Mouse (Mus musculus): ENCODE measurements around the gene Fxyd4. TPM values are rescaled to one million over a fixed set of nuclear protein-coding genes. Genes with fewer than 3 reads are reported as not detected.

The Fxyd4 gene
- polyA plus RNA-seq, 1 experiment from 2014 or later: 6.1 TPM

DNA sequence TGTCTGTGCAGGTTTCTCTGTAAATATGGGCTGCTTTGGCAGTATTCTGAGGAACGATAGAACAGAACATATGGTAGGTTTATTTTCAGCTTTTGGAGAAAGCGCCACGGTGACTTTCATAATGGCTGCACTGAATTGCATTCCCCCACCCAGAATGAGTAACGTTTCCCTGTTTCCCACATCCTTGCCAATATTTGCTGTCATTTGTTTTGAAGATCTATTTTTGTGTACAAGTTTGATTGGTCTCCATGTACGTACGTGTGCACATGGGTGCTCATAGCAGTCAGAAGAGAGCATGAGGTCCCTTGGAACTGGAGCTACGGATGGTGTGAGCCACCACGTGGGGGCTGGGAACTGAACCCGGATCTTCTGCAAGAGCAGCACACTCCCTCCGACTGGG lies 1.5 kb upstream of the Fxyd4 start:
- WGBS: 81% methylated on average over 10 of the region's 10 CpGs

DNA sequence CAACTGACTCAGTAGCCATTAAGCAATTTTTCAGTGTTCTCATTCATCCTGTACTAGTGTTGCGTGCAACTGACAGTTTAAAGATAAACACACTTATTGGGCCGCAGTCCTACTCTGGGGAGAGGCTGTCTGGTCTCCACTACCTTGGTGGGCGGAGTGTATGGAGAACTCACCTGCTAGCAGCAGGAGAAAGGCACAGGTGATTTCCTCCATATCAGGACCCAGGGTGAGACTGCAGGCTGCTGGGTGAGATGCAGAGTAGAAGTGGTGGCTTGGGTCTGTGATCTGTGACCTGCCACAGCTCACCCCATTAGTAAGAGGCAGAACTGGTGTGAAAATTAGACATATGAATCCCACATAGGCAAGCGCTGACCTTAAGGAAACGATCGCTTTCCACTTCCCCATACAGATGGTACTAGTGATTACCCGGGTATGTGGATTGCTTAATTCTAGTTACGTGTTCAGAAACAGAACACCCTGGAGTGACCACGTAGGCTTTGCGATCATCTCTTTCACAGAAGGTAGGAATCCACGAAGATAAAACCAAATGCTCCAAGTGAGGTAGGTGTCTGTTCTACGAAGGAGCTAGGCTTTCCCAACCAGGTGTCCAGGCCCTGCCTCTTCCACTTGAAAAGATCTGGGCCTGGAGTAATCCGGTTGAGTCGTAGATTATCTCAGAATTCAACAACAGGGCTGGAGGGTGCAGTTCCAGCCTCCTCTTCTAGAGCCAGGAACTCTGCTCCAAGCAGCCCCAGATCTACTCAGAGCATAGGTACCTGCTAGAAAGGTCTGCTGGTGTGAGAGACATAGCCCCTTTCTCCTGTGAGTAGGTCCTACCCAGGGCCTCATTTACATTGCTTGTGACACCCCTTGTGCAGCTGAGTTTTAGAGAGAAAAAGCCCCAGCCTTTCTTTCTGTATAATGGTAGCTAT lies 1.5 kb downstream of the Fxyd4 start:
- no peak for ATAC-seq (ENCODE audit: low read depth)
- H3K4me3 ChIP-seq (ENCODE audit: low read length): no peak overlapping the region
- 77% methylated on average over 14 of the region's 14 CpGs for WGBS

More for the DNA sequence above, 1.5 kb upstream of the Fxyd4 start:
- Histone ChIP-seq H3K27ac (ENCODE audit: low read length) (no peak overlapping the region), H3K9ac (ENCODE audit: low read length) (no peak overlapping the region), H3K4me3 (ENCODE audit: low read length) (no peak overlapping the region), H3K4me2 (ENCODE audit: low read depth, low read length) (no peak overlapping the region), H3K4me1 (replicated peaks; ENCODE audit: control insufficient read depth, insufficient read depth, low read length) (no peaks in the 10 kb centered on the region), H3K9me3 (ENCODE audit: control insufficient read depth, low read length) (no peaks in the 10 kb centered on the region), H3K27me3 (ENCODE audit: control insufficient read depth, insufficient read depth, low read depth, low read length) (no peaks in the 10 kb centered on the region), H3K36me3 (ENCODE audit: control insufficient read depth, insufficient read depth, low read length) (no peaks in the 10 kb centered on the region)
- no peak for ATAC-seq (ENCODE audit: low read depth)

DNA sequence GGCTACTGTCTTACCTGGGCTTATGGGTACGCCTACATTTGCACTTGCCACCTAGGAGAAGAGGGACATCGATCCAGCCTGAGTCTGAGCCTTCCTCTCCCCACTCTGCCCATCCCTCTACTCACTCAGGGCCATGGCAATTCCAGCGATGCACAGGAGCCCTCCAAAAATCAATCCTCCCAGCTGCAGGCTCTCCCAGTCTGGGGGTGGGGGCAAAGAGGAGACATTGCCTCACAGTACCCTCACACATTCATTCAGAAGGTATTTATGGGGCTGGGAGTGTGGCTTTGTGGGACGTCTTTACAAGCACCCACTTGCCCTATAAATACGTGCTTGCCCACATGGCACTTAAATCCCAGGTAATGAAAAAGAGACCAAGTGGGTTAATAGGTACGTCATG lies 3.2 kb downstream of the Fxyd4 start:
- Histone ChIP-seq H3K4me3 (ENCODE audit: low read length) (no peak overlapping the region), H3K4me2 (ENCODE audit: low read depth, low read length) (no peak overlapping the region), H3K27ac (ENCODE audit: low read length) (no peak overlapping the region), H3K36me3 (ENCODE audit: control insufficient read depth, insufficient read depth, low read length) (peaks cover 5% of the 10 kb centered on the region; the same call in 1 of the 2 replicates), H3K9ac (ENCODE audit: low read length) (no peak overlapping the region), H3K4me1 (replicated peaks; ENCODE audit: control insufficient read depth, insufficient read depth, low read length) (no peaks in the 10 kb centered on the region), H3K9me3 (ENCODE audit: control insufficient read depth, low read length) (no peaks in the 10 kb centered on the region), H3K27me3 (ENCODE audit: control insufficient read depth, insufficient read depth, low read depth, low read length) (no peaks in the 10 kb centered on the region)
- 86% methylated on average over 6 of the region's 6 CpGs for WGBS
- ATAC-seq (ENCODE audit: low read depth): no peak

More for the DNA sequence above, 1.5 kb downstream of the Fxyd4 start:
- Histone ChIP-seq H3K27ac (ENCODE audit: low read length) (no peak overlapping the region), H3K27me3 (ENCODE audit: control insufficient read depth, insufficient read depth, low read depth, low read length) (no peaks in the 10 kb centered on the region), H3K9me3 (ENCODE audit: control insufficient read depth, low read length) (no peaks in the 10 kb centered on the region), H3K4me1 (replicated peaks; ENCODE audit: control insufficient read depth, insufficient read depth, low read length) (no peaks in the 10 kb centered on the region), H3K36me3 (ENCODE audit: control insufficient read depth, insufficient read depth, low read length) (no peaks in the 10 kb centered on the region), H3K9ac (ENCODE audit: low read length) (no peak overlapping the region), H3K4me2 (ENCODE audit: low read depth, low read length) (no peak overlapping the region)

DNA sequence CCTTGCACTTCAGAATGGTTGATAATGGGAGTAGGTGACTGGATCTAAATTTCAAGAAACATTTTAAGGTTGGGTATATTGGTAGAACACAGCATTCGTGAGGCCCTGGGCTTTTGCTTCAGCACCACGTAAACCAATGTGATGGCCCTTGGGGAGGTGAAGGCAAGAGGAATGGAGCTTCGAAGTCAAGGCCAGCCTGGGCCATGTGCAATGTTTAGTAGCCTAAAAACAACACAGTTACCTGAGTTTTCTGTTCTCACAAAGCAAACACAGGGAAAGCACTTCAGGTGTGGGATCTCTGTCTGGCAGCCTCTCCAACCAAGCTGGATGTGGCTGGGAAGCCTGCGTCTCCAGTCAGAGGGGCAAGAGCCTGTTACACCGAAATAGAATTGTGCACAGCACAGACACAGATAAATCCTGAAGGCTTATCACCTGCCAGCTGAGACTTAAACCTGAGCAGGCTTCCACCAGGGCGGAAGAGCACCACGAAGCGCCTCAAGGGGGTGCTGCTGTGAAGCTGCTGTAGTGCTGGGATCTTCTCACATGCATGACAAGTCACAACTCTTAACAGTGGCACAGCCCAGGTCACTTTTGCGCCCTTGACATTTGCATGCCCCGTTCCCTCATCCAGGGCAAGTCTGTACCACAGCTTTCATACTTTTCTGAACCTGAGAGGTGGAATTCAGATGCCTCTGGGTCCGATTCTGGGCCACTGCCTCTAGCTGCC lies 5.0 kb downstream of the Fxyd4 start:
- Histone ChIP-seq H3K27ac (ENCODE audit: low read length) (no peak overlapping the region), H3K4me3 (ENCODE audit: low read length) (no peak overlapping the region), H3K27me3 (ENCODE audit: control insufficient read depth, insufficient read depth, low read depth, low read length) (no peaks in the 10 kb centered on the region), H3K4me1 (replicated peaks; ENCODE audit: control insufficient read depth, insufficient read depth, low read length) (no peaks in the 10 kb centered on the region), H3K9me3 (ENCODE audit: control insufficient read depth, low read length) (no peaks in the 10 kb centered on the region), H3K9ac (ENCODE audit: low read length) (no peak overlapping the region), H3K4me2 (ENCODE audit: low read depth, low read length) (no peak overlapping the region), H3K36me3 (ENCODE audit: control insufficient read depth, insufficient read depth, low read length) (peaks cover 13% of the 10 kb centered on the region)
- ATAC-seq (ENCODE audit: low read depth): no peak
- WGBS: 44% methylated on average over 11 of the region's 11 CpGs

DNA sequence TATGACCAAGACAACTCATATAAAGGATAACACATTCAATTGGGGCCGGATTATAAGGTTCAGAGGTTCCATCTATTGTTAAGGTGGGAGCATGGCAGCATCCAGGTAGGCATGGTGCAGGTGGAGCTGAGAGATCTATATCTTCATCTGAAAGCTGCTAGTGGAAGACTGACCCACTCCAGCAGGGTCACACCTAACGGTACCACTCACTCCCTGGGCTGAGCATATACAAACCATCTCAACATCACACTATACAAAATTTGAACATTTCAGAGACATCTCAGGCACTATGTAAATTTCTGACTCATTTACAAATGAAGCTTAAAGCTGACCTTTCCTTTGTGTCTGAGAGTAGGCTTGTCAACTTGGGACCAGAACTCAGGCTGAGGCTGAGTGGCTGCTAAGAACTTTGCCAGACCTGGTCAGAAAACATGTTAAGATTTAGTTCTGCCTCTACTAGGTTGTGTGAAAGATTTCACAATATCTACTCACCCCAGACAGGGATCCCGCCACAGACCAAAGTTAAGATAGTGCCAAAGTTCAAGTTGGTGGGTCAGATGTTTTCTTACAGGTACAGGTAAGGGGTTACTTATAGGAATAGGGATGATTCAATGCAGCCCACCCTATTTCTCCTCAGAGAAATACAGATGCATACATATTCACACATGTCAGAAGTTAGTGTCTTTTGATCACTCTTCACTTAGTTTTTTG lies 7.4 kb downstream of the Fxyd4 start:
- Histone ChIP-seq H3K9ac (ENCODE audit: low read length) (no peak overlapping the region), H3K27me3 (ENCODE audit: control insufficient read depth, insufficient read depth, low read depth, low read length) (no peaks in the 10 kb centered on the region), H3K4me1 (replicated peaks; ENCODE audit: control insufficient read depth, insufficient read depth, low read length) (no peaks in the 10 kb centered on the region), H3K4me2 (ENCODE audit: low read depth, low read length) (no peak overlapping the region), H3K36me3 (ENCODE audit: control insufficient read depth, insufficient read depth, low read length) (peaks cover 31% of the 10 kb centered on the region), H3K4me3 (ENCODE audit: low read length) (no peak overlapping the region), H3K27ac (ENCODE audit: low read length) (no peak overlapping the region), H3K9me3 (ENCODE audit: control insufficient read depth, low read length) (no peaks in the 10 kb centered on the region)
- no peak for ATAC-seq (ENCODE audit: low read depth)
- 91% methylated on average over 3 of the region's 3 CpGs for WGBS

DNA sequence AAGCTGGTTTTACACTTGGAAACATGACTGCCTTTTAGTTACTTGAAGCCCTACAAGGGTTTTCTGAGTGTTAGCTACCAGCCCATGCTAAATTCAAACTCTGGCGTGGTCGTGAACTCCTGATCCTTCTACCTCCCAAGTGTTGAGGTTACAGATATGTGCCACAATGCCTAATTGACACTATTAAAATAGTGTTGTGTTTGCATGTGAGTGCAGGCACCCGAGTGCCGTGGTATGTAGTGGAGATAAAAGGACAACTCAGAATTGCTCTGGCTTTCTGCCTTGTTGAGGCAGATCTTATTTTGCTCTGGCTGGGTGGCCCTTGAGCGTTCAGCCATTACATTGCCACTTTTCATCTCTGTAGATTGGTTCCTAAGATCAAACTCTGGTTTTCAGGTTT lies 8.7 kb downstream of the Fxyd4 start:
- Histone ChIP-seq H3K36me3 (ENCODE audit: control insufficient read depth, insufficient read depth, low read length) (peaks cover 31% of the 10 kb centered on the region), H3K27ac (ENCODE audit: low read length) (no peak overlapping the region), H3K9ac (ENCODE audit: low read length) (no peak overlapping the region)

DNA sequence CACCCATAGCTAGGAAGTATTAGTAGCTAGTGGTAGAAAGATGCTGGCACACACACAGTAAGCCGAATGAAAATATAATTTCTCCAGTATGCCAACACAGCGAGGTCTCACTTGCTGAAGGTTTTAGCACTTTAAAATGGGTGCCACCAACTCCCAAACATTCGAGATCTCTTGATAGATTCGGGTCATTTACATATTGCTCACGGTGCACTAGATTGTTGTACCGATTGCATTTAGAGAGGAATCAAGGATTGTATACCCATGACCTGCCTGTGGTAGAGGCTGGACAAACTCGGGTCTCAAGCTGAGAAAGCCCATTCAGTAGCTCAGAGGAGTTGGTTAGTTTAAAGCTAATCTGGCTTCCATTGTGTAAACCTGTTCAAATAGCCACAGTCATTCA lies 9.5 kb downstream of the Fxyd4 start:
- no peaks in the 10 kb centered on the region for H3K4me1 ChIP-seq (replicated peaks; ENCODE audit: control insufficient read depth, insufficient read depth, low read length)
- H3K36me3 ChIP-seq (ENCODE audit: control insufficient read depth, insufficient read depth, low read length): peaks cover 31% of the 10 kb centered on the region
- no peak overlapping the region for H3K4me2 ChIP-seq (ENCODE audit: low read depth, low read length)
- no peak overlapping the region for H3K27ac ChIP-seq (ENCODE audit: low read length)
- WGBS: 85% methylated on average over 7 of the region's 7 CpGs
- H3K27me3 ChIP-seq (ENCODE audit: control insufficient read depth, insufficient read depth, low read depth, low read length): no peaks in the 10 kb centered on the region
- H3K9me3 ChIP-seq (ENCODE audit: control insufficient read depth, low read length): no peaks in the 10 kb centered on the region
- H3K4me3 ChIP-seq (ENCODE audit: low read length): no peak overlapping the region
- no peak for ATAC-seq (ENCODE audit: low read depth)
- H3K9ac ChIP-seq (ENCODE audit: low read length): no peak overlapping the region

More for the DNA sequence above, 8.7 kb downstream of the Fxyd4 start:
- WGBS: 82% methylated on average over 5 of the region's 5 CpGs
- Histone ChIP-seq H3K4me2 (ENCODE audit: low read depth, low read length) (no peak overlapping the region), H3K4me1 (replicated peaks; ENCODE audit: control insufficient read depth, insufficient read depth, low read length) (no peaks in the 10 kb centered on the region), H3K9me3 (ENCODE audit: control insufficient read depth, low read length) (no peaks in the 10 kb centered on the region), H3K4me3 (ENCODE audit: low read length) (no peak overlapping the region), H3K27me3 (ENCODE audit: control insufficient read depth, insufficient read depth, low read depth, low read length) (no peaks in the 10 kb centered on the region)
- ATAC-seq (ENCODE audit: low read depth): no peak

DNA sequence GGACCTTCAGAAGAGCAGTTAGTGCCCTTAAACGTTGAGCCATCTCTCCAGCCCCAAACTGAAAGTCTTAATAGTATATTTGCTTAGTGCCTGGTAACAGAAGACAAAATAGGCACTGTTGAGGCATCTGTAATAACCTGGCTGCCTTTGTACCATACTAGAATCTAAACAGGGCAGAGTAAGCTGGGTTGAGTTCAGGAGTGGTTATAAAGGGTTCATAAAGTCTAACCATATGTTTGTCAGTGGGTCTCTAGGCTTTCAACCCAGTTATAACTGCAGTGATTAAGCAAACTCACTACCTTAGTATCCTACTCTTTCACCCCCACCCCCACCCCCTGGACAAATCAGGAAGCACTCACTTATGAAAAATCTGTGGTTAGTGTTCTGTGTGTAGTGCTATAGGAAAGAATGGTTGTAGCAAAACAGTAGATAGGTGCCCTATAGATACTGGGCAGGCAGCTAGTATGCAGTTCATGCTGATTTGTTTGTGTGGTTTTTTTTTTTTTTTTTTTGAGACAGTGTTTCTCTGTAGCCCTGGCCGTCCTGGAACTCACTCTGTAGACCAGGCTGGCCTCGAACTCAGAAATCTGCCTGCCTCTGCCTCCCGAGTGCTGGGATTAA lies 10.5 kb downstream of the Fxyd4 start:
- 63% methylated on average over 4 of the region's 4 CpGs for WGBS
- H3K4me3 ChIP-seq (ENCODE audit: low read length): no peak overlapping the region
- H3K9me3 ChIP-seq (ENCODE audit: control insufficient read depth, low read length): no peaks in the 10 kb centered on the region
- 0 out of 2 replicates have a peak, but pooled peaks have one; percentile 12 for ATAC-seq (ENCODE audit: low read depth)
- no peak overlapping the region for H3K4me2 ChIP-seq (ENCODE audit: low read depth, low read length)
- H3K9ac ChIP-seq (ENCODE audit: low read length): no peak overlapping the region
- H3K27me3 ChIP-seq (ENCODE audit: control insufficient read depth, insufficient read depth, low read depth, low read length): no peaks in the 10 kb centered on the region
- no peaks in the 10 kb centered on the region for H3K4me1 ChIP-seq (replicated peaks; ENCODE audit: control insufficient read depth, insufficient read depth, low read length)
- peaks cover 35% of the 10 kb centered on the region for H3K36me3 ChIP-seq (ENCODE audit: control insufficient read depth, insufficient read depth, low read length)
- no peak overlapping the region for H3K27ac ChIP-seq (ENCODE audit: low read length)
